9 mouse cellular contexts compared by ENCODE assay signal in genomic region chr11:81966626-81967289, GRCm38 (mm10). TPM values are rescaled to one million over a fixed set of nuclear protein-coding genes. Genes with fewer than 3 reads are reported as not detected.
DNase-seq lines count a peak whose midpoint lies in the region; ATAC-seq and TF ChIP-seq lines count a peak whose summit lies in the region.
"Had no signal": no experiment of that assay in that cellular context is flagged by ENCODE, and none has a peak within 500 bp of the region (broad histone marks: within the 10 kb centered on the region; RNA-seq: fewer than 3 reads in every experiment).

No protein-coding gene starts in this region.

- 11% methylated on average over 15 of the region's 15 CpGs for WGBS in hindbrain, embryonic 10.5 days
- 6% methylated on average over 14 of the region's 15 CpGs for WGBS in midbrain, embryonic 14.5 days

- H3K27me3 ChIP-seq in hindbrain, embryonic 10.5 days (ENCODE audit: insufficient read depth, poor library complexity, severe bottlenecking), result peaks cover 63% of the 10 kb centered on the region
- H3K27me3 ChIP-seq in midbrain, embryonic 14.5 days (ENCODE audit: control insufficient read depth, insufficient read depth, low read length), result no peaks in the 10 kb centered on the region
- no peaks in the 10 kb centered on the region for H3K27me3 ChIP-seq in testis, adult 2 months (ENCODE audit: control insufficient read depth, insufficient read depth, low read length)

- no peaks in the 10 kb centered on the region for H3K36me3 ChIP-seq in hindbrain, embryonic 10.5 days
- no peaks in the 10 kb centered on the region for H3K36me3 ChIP-seq in midbrain, embryonic 14.5 days (ENCODE audit: control insufficient read depth, insufficient read depth, low read length)
- H3K36me3 ChIP-seq in testis, adult 2 months (ENCODE audit: control insufficient read depth, insufficient read depth, low read length), result no peaks in the 10 kb centered on the region
- H3K36me3 ChIP-seq: heart, embryonic 15.5 days had no signal

- H3K4me2 ChIP-seq in midbrain, embryonic 14.5 days (ENCODE audit: low read length), result peak overlapping the region; percentile 83
- H3K4me2 ChIP-seq: heart, embryonic 15.5 days had no signal

- peak overlapping the region; percentile 34; the same call in 1 of the 2 replicates for H3K9ac ChIP-seq in midbrain, embryonic 14.5 days (replicated peaks; ENCODE audit: low read length)
- H3K9ac ChIP-seq: heart, embryonic 15.5 days had no signal

- TF ChIP-seq POLR2A in testis, adult 2 months (IDR thresholded peaks at IDR 0.05; ENCODE audit: control insufficient read depth, low read depth, low read length), result no peak

- no peak for TF ChIP-seq CTCF in testis, adult 2 months (IDR thresholded peaks at IDR 0.05; ENCODE audit: control insufficient read depth, insufficient read depth, insufficient replicate concordance, low read depth, low read length)

- H3K27ac ChIP-seq in hindbrain, embryonic 10.5 days, result no peak overlapping the region
- H3K27ac ChIP-seq in midbrain, embryonic 14.5 days (replicated peaks; ENCODE audit: low read depth, low read length), result peak overlapping the region; percentile 27; the same call in 1 of the 2 replicates
- H3K27ac ChIP-seq in testis, adult 2 months (ENCODE audit: control insufficient read depth, insufficient read depth, low read depth, low read length), result no peak overlapping the region
- H3K27ac ChIP-seq: heart, embryonic 15.5 days had no signal

- peak; percentile 27; the same call in 1 of the 2 replicates for ATAC-seq in midbrain, embryonic 14.5 days (ENCODE audit: low FRiP score, low TSS enrichment)

- DNase-seq in left cerebral cortex, adult 18-20 months (ENCODE audit: low spot score in 2 of 2), result peak; percentile 43 to 57
- no peak for DNase-seq in left cerebral cortex, adult 11 months (ENCODE audit: low spot score)
- peak; percentile 69 for DNase-seq in brain, adult 2 months (ENCODE audit: low read depth, low spot score)
- peak; percentile 50 for DNase-seq in hindbrain, embryonic 10.5 days (ENCODE audit: low spot score)
- peak; percentile 70 for DNase-seq in midbrain, embryonic 14.5 days
- no peak for DNase-seq in spleen, postnatal 36 days (ENCODE audit: low spot score in 2 of 2)
- DNase-seq in thymus, postnatal 0 days (ENCODE audit: low spot score), result no peak

- H3K4me1 ChIP-seq in hindbrain, embryonic 10.5 days (replicated peaks), result peaks cover 33% of the 10 kb centered on the region
- H3K4me1 ChIP-seq in midbrain, embryonic 14.5 days (ENCODE audit: control insufficient read depth, insufficient read depth, low read length), result peaks cover 35% of the 10 kb centered on the region
- H3K4me1 ChIP-seq in testis, adult 2 months (ENCODE audit: control insufficient read depth, insufficient read depth, low read length), result no peaks in the 10 kb centered on the region; the same call in 1 of the 2 replicates
- H3K4me1 ChIP-seq: heart, embryonic 15.5 days had no signal

- H3K4me3 ChIP-seq in hindbrain, embryonic 10.5 days, result no peak overlapping the region
- peak overlapping the region; percentile 12; the same call in 1 of the 2 replicates for H3K4me3 ChIP-seq in midbrain, embryonic 14.5 days (replicated peaks; ENCODE audit: low read depth, low read length)
- peak overlapping the region; percentile 63 for H3K4me3 ChIP-seq in testis, adult 2 months (ENCODE audit: control insufficient read depth, low read depth, low read length)
- H3K4me3 ChIP-seq: heart, embryonic 15.5 days had no signal

- H3K9me3 ChIP-seq in hindbrain, embryonic 10.5 days, result no peaks in the 10 kb centered on the region
- H3K9me3 ChIP-seq in midbrain, embryonic 14.5 days (ENCODE audit: control insufficient read depth, low read length), result no peaks in the 10 kb centered on the region
- H3K9me3 ChIP-seq: heart, embryonic 15.5 days had no signal

RNA-seq across cellular contexts. Expression of gene Asic2, which starts 1.5 kb away (rescaled TPM):
- 10 to 100 TPM; 64.6 to 65.7 TPM for total RNA-seq in left cerebral cortex, adult 18-20 months (2021)
- 1.6 and 2.6 TPM in 2 replicates for polyA plus RNA-seq in hindbrain, embryonic 10.5 days (2016; fragmentation: Nextera tagmentation; extraction: Ambion mirVana)
- polyA plus RNA-seq in midbrain, embryonic 14.5 days (2014; fragmentation: Nextera tagmentation; extraction: Ambion mirVana), result 8.7 and 11.4 TPM in 2 replicates
- polyA plus RNA-seq in testis, adult 2 months (2012; rRNA removed), result 0.41 and 0.58 TPM in 2 replicates
- polyA plus RNA-seq in thymus, postnatal 0 days (2015; fragmentation: Nextera tagmentation; extraction: Ambion mirVana), result not detected in 2 replicates
- polyA plus RNA-seq: heart, embryonic 15.5 days had no signal

Comparison
In these comparisons a context has a peak if more than half of its experiments do, and no peak if none do; other contexts are left out.
1. DNase-seq: peak in left cerebral cortex, adult 18-20 months (2 of 2), brain, adult 2 months (single experiment), hindbrain, embryonic 10.5 days (single experiment) and midbrain, embryonic 14.5 days (single experiment); none in left cerebral cortex, adult 11 months (single experiment), spleen, postnatal 36 days (0 of 2) and thymus, postnatal 0 days (single experiment).